Mouse (Mus musculus) stomach, postnatal 0 days (tissue): ENCODE measurements around the gene Rpain. TPM values are rescaled to one million over a fixed set of nuclear protein-coding genes. Genes with fewer than 3 reads are reported as not detected.

Experiments used
- ATAC-seq: fragments of 200-750 bp; cut with Nextera tagmentation; 2 replicates; pipeline ENCODE4 v1.8.0; 2017; ENCODE audit not compliant: low FRiP score, low TSS enrichment
- DNase-seq: peaks from one replicate; pipeline ENCODE4 v3.0.0-alpha.2; 2016; ENCODE audit warnings: low spot score
- H3K27ac ChIP-seq: fragments of 300-500 bp; sonication (generic); replicated peaks from 2 replicates; pipeline ENCODE4 v1.5.1; 2014; ENCODE audit warnings: mild to moderate bottlenecking, control low read depth
- H3K27me3 ChIP-seq: fragments of 300-500 bp; sonication (generic); 2 replicates; pipeline ENCODE4 v1.6.1; 2014; ENCODE audit warnings: low read length; ENCODE audit not compliant: control insufficient read depth, insufficient read depth
- H3K36me3 ChIP-seq: fragments of 300-500 bp; sonication (generic); 2 replicates; pipeline ENCODE4 v1.6.1; 2014; ENCODE audit warnings: low read length, mixed read lengths; ENCODE audit not compliant: control insufficient read depth, insufficient read depth
- H3K4me1 ChIP-seq: fragments of 300-500 bp; sonication (generic); replicated peaks from 2 replicates; pipeline ENCODE4 v1.6.1; 2014; ENCODE audit warnings: antibody characterized with exemption; ENCODE audit not compliant: control insufficient read depth, insufficient read depth
- H3K4me2 ChIP-seq: fragments of 300-500 bp; sonication (generic); replicated peaks from 2 replicates; pipeline ENCODE4 v1.6.1; 2014; ENCODE audit warnings: low read depth, mild to moderate bottlenecking, control low read depth, moderate library complexity
- H3K4me3 ChIP-seq: fragments of 300-500 bp; sonication (generic); 2 replicates; pipeline ENCODE4 v1.5.1; 2014; ENCODE audit warnings: low read depth, low read length, control low read depth
- H3K9ac ChIP-seq: fragments of 300-500 bp; sonication (generic); 2 replicates; pipeline ENCODE4 v1.6.1; 2014; ENCODE audit warnings: mild to moderate bottlenecking, low read length, control low read depth, mixed read lengths
- H3K9me3 ChIP-seq: fragments of 300-500 bp; sonication (generic); 2 replicates; pipeline ENCODE4 v1.6.1; 2016; ENCODE audit warnings: low read length; ENCODE audit not compliant: control insufficient read depth
- CTCF ChIP-seq: IDR thresholded peaks from 2 replicates; pipeline ENCODE4 v1.5.1; 2016; ENCODE audit warnings: antibody characterized with exemption, low read depth, mild to moderate bottlenecking, moderate library complexity
- EP300 ChIP-seq: optimal IDR thresholded peaks from 2 replicates; pipeline ENCODE3; 2016; ENCODE audit warnings: antibody characterized with exemption
- WGBS: fragments of 180-500 bp; shearing (Covaris S2); extraction: QIAGEN DNeasy Blood & Tissue Kit; methylation state at CpG from one replicate; pipeline ENCODE4 v1.1.7; 2014; 5-methylcytosine and 5-hydroxymethylcytosine counted together
- polyA plus RNA-seq: library from polyadenylated mRNA; unstranded; fragments of >200 nt; fragmentation: Nextera tagmentation; extraction: Ambion mirVana; gene quantifications from 2 replicates; pipeline ENCODE4 v1.2.1, GENCODE M21; 2015

Gene Rpain
- polyA plus RNA-seq, result 39.9 and 42.2 TPM in 2 replicates

DNA sequence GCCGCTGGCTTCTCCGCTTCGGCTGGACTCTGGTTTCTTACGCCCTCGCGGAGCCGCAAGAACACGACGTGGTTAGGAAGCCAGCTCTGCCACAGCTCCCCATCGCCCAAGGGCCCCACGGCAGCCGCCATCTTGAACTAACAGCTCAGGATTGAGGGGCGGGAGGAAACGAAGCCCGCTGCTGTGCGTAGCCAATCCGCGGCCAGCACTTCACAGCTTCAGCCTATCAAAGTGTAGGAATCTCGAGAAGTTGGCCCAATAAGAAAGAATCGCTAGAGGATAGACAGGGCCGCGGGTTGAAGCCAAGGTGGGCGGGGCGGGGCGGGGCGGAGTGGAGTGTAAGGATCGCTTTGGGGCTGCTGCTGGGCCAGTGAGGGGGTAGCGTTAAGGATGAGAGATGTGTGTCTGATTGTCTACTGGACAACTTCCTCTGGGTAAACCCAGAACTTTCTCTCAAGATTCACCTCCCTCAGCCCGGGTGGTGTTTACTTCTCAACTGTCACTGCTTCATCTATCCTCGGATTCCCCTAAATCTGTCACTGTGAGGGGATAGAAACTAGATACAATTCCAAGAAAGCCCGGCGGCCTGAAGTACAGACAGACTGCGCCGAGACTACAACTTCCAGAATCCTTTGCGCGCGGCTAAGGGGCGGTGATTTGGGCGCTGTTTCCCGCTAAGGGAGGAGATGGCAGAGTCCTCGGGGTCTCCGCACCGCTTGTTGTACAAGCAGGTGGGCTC, at the start of gene Rpain, which contains the start of gene Nup88:
Gene Rpain, plus strand, starts transcription at position 393 of the 739 bp plus-strand sequence.
Gene Nup88, minus strand, starts transcription at position 153 of the 739 bp plus-strand sequence.
- Histone ChIP-seq H3K36me3 (peaks cover 4% of the 10 kb centered on the region), H3K4me1 (no peaks in the 10 kb centered on the region), H3K4me3 (peak within 1 kb of the TSS; percentile 93), H3K27ac (peak within 1 kb of the TSS; percentile 85), H3K9ac (peak within 1 kb of the TSS; percentile 91), H3K9me3 (no peaks in the 10 kb centered on the region), H3K4me2 (peak within 1 kb of the TSS; percentile 79), H3K27me3 (no peaks in the 10 kb centered on the region)
- ATAC-seq (peak; percentile 96), DNase-seq (peak; percentile 96)
- 0% methylated on average over 42 of the region's 43 CpGs for WGBS
- TF ChIP-seq CTCF (no peak), EP300 (no peak)

DNA sequence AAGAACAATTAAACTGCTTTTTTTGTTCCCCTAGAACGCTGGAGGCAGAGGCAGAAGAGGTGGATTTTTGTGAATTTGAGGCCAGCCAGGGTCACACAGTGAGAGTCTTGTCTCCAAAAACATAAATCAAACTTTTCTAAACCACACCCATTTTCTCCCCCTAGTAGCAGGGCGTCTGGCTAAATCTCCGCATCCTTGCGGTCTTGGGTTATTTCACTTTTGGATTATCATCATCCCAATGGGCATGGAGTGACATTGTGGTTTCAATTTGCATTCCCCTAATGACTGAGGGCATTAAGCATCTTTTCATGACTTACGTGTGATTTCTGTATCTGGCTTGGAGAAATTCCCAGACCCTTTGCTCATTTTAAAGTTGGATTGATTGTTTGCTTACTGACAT, 38.6 kb upstream of the Rpain start:
- 68% methylated on average over 5 of the region's 5 CpGs for WGBS
- Histone ChIP-seq H3K9ac (no peak overlapping the region), H3K4me3 (no peak overlapping the region), H3K9me3 (no peaks in the 10 kb centered on the region), H3K4me1 (no peaks in the 10 kb centered on the region), H3K4me2 (no peak overlapping the region), H3K36me3 (0 out of 2 replicates have a peak, but pooled peaks cover 4% of the 10 kb centered on the region), H3K27me3 (no peaks in the 10 kb centered on the region), H3K27ac (no peak overlapping the region)
- ATAC-seq, result no peak
- no peak for DNase-seq
- TF ChIP-seq CTCF (no peak), EP300 (no peak)

DNA sequence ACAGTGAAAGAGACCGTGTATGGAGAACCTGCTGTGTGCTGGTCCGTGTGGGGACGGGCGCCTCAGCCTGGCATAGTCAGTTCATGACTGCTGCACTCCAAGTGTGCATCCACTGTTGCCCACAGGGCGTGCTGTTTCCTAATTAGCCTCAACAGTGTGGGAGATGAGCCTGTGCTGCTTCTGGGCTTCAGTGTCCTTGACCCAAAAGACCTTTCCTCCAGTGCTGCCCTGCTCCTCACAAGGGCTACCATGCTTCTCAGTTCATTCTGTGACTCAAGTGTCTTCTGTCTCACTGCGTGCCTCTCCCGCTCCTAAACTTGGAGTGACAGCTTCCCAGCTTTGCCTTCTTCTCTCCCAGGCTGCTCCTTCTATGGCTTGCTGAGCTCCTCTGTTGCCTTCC, 34.7 kb upstream of the Rpain start:
- Histone ChIP-seq H3K4me3 (no peak overlapping the region), H3K4me1 (no peaks in the 10 kb centered on the region), H3K4me2 (no peak overlapping the region), H3K9ac (no peak overlapping the region), H3K27ac (no peak overlapping the region), H3K9me3 (no peaks in the 10 kb centered on the region), H3K36me3 (peaks cover 8% of the 10 kb centered on the region; the same call in 1 of the 2 replicates), H3K27me3 (no peaks in the 10 kb centered on the region)
- TF ChIP-seq EP300 (no peak), CTCF (peak; percentile 29; the same call in 1 of the 2 replicates)
- DNase-seq (no peak), ATAC-seq (no peak)
- 87% methylated on average over 7 of the region's 7 CpGs for WGBS

DNA sequence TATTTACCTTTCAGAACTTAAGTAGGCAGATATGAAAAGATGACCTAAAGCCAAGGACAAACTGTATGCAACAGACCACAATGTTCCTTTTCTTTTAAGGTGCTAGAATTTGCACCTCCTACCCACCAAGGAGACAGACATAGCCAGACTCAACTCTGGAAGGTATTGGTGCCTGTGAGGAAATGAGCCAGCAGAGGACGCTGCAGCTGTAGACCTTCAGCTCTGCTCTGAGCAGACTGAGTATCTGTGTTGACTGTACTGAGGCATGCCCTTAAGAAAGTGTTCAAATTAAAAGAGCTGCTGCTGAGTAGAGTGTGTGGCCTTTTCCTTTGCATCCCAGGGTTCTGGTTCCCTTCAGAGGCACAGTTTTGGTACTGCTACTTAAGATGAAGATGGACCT, 27.4 kb upstream of the Rpain start:
- Histone ChIP-seq H3K4me2 (no peak overlapping the region), H3K36me3 (peaks cover 26% of the 10 kb centered on the region), H3K27ac (no peak overlapping the region), H3K4me1 (no peaks in the 10 kb centered on the region), H3K9me3 (no peaks in the 10 kb centered on the region), H3K4me3 (no peak overlapping the region), H3K27me3 (no peaks in the 10 kb centered on the region), H3K9ac (no peak overlapping the region)
- no peak for TF ChIP-seq EP300
- peak; percentile 42 for TF ChIP-seq CTCF
- WGBS, result 84% methylated on average over 1 of the region's 1 CpGs
- ATAC-seq (peak; percentile 49; the same call in 1 of the 2 replicates), DNase-seq (peak; percentile 19)

DNA sequence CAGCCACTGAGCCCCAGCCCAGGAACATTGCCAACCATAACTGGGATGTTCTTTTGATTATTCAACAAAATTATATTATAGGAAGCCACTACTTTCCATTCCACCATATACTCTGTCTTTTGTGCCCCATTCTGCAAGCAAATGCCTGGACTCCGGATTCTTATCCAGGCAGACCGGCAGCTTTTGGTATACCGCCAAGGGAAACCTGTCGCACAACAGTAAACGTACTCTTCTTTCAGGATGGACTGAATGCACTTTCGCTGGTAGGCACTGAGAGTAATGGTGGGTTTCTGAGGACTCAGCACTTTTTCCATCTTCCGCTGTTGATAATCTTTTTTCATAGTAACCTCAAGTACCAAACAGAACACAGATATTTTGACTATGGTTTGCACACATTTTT, 26.4 kb upstream of the Rpain start:
- WGBS, result 85% methylated on average over 7 of the region's 7 CpGs
- no peak overlapping the region for H3K9ac ChIP-seq
- H3K36me3 ChIP-seq, result peaks cover 31% of the 10 kb centered on the region
- DNase-seq, result no peak
- ATAC-seq, result no peak
- TF ChIP-seq EP300 (no peak), CTCF (no peak)
- no peak overlapping the region for H3K27ac ChIP-seq
- H3K4me1 ChIP-seq, result no peaks in the 10 kb centered on the region
- H3K9me3 ChIP-seq, result no peaks in the 10 kb centered on the region
- no peak overlapping the region for H3K4me3 ChIP-seq
- H3K4me2 ChIP-seq, result no peak overlapping the region
- no peaks in the 10 kb centered on the region for H3K27me3 ChIP-seq
